Mouse (Mus musculus) hindlimb bud, embryonic 11.5 days (tissue): ENCODE measurements at regions not wholly inside any gene's neighbourhood (a gene's known extent, or its start where the extent isn't known, plus 50 kb on each side); places are given as distances from the start of the nearest gene placed in this dataset.
"Not testable (repeated sequence)": the region's sequence is repeated elsewhere in the genome, so short reads cannot be mapped to it uniquely, and the experiment has no call there.

ENCODE experiments used
- DNase-seq: peaks from one replicate; pipeline ENCODE4 v3.0.0-alpha.2; 2012; ENCODE audit warnings: low read depth, low spot score; ENCODE audit errors: extremely low spot score

GRCm38 (mm10) chr3:130833722-130834121 lies 103.5 kb upstream of the Rpl34 start:
- DNase-seq, result no peak

GRCm38 (mm10) chr3:130833082-130833481 lies 102.9 kb upstream of the Rpl34 start:
- no peak for DNase-seq

GRCm38 (mm10) chr3:130831788-130832187 lies 101.6 kb upstream of the Rpl34 start:
- no peak for DNase-seq

GRCm38 (mm10) chr3:130828346-130828745 lies 98.1 kb upstream of the Rpl34 start:
- no peak for DNase-seq

- DNase-seq, result no peak
Measured at GRCm38 (mm10) chr3:130827934-130828333, 97.7 kb upstream of the Rpl34 start.

- no peak for DNase-seq
Measured at GRCm38 (mm10) chr3:130827021-130827420, 96.8 kb upstream of the Rpl34 start.

- DNase-seq, result no peak
Measured at GRCm38 (mm10) chr3:130819837-130820098, 89.6 kb upstream of the Rpl34 start.

- DNase-seq, result no peak
Measured at GRCm38 (mm10) chr3:130819031-130819836, 89.0 kb upstream of the Rpl34 start.

- DNase-seq, result peak; percentile 85
Measured at GRCm38 (mm10) chr3:130818467-130819030, 88.4 kb upstream of the Rpl34 start.

- no peak for DNase-seq
Measured at GRCm38 (mm10) chr3:130809696-130810665, 79.8 kb upstream of the Rpl34 start.

- DNase-seq, result no peak
Measured at GRCm38 (mm10) chr3:130805345-130805744, 75.1 kb upstream of the Rpl34 start.

GRCm38 (mm10) chr3:130804327-130804662 lies 74.1 kb upstream of the Rpl34 start:
- DNase-seq, result no peak

- DNase-seq, result no peak
Measured at GRCm38 (mm10) chr3:130803591-130804326, 73.6 kb upstream of the Rpl34 start.

- DNase-seq, result no peak
Measured at GRCm38 (mm10) chr3:130800016-130800415, 69.8 kb upstream of the Rpl34 start.

GRCm38 (mm10) chr3:130797956-130798355 lies 67.8 kb upstream of the Rpl34 start:
- DNase-seq, result not testable (repeated sequence)

GRCm38 (mm10) chr3:130796531-130796930 lies 66.3 kb upstream of the Rpl34 start:
- no peak for DNase-seq

GRCm38 (mm10) chr3:130795396-130795795 lies 65.2 kb upstream of the Rpl34 start:
- DNase-seq, result no peak

GRCm38 (mm10) chr3:130794142-130794925 lies 64.1 kb upstream of the Rpl34 start:
- DNase-seq, result no peak

- no peak for DNase-seq
Measured at GRCm38 (mm10) chr3:130780706-130781240, 50.6 kb upstream of the Rpl34 start.
